Mouse (Mus musculus) heart, embryonic 14.5 days (tissue): Measurements from ENCODE around the gene Etfbkmt. TPM values are rescaled to one million over a fixed set of nuclear protein-coding genes. Genes with fewer than 3 reads are reported as not detected.

ENCODE experiments used
- polyA plus RNA-seq: library from polyadenylated mRNA; unstranded; fragments of >200 nt; fragmentation: Nextera tagmentation; extraction: Ambion mirVana; gene quantifications from 2 replicates; pipeline ENCODE4 v1.2.1, GENCODE M21; 2014

Gene Etfbkmt
- polyA plus RNA-seq, 1 experiment from 2014 or later: 15.5 TPM

Other genes starting within 250 kb of the Etfbkmt start
- 10.1 and 10.5 TPM in 2 replicates for gene Caprin2, start 243.6 kb upstream of the Etfbkmt start, polyA plus RNA-seq
- 60.9 and 62.0 TPM in 2 replicates for gene Sinhcaf, start 193.4 kb upstream of the Etfbkmt start, polyA plus RNA-seq
- 11.3 and 11.4 TPM in 2 replicates for gene Dennd5b, start 38.2 kb upstream of the Etfbkmt start, polyA plus RNA-seq
- not detected in 2 replicates for gene Gm10203, start 9.7 kb upstream of the Etfbkmt start, polyA plus RNA-seq
- gene Amn1, start 48.9 kb downstream of the Etfbkmt start, polyA plus RNA-seq: 25.9 and 27.2 TPM in 2 replicates
- gene Resf1, start 169.6 kb downstream of the Etfbkmt start, polyA plus RNA-seq: 23.5 and 24.4 TPM in 2 replicates